Mouse (Mus musculus): ENCODE data around the gene A230050P20Rik. TPM values are rescaled to one million over a fixed set of nuclear protein-coding genes. Genes with fewer than 3 reads are reported as not detected.

A230050P20Rik gene
- total and polyA plus RNA-seq, 3 experiments, result 63.7 to 199 (median 190) TPM

DNA sequence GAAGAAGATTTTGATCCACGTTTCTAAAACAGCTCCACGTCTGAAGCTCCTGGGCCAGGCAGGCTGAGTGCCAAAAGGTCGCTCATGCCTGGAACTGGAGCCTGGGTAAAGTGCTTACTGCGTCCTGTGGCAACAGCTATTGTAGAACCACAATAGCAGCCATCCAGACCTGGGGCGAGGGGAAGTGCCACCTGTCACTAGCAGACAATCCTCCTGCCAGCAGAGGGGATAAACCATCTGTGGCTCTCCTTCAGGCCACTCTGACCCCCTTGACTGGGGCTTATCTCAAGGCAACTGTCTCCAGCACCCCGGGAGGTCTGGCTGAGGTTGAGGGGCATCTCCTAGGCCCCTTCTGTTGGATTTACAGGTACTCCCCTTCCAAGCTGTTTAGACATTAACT, 29.5 kb upstream of the A230050P20Rik start:
- DNase-seq (ENCODE audit: low read depth, low spot score), result no peak
- no peak for TF ChIP-seq E2F4 (IDR thresholded peaks at IDR 0.05; ENCODE audit: borderline replicate concordance, low read depth, low read length)
- no peak for TF ChIP-seq MXI1 (IDR thresholded peaks at IDR 0.05; ENCODE audit: low read depth, low read length)
- TF ChIP-seq ETS1 (IDR thresholded peaks at IDR 0.05; ENCODE audit: low read depth, low read length), result no peak
- TF ChIP-seq ZC3H11A (IDR thresholded peaks at IDR 0.05; ENCODE audit: low read depth, low read length), result no peak
- TF ChIP-seq MAZ (IDR thresholded peaks at IDR 0.05; ENCODE audit: low read depth, low read length), result no peak
- no peak for TF ChIP-seq GABPA (IDR thresholded peaks at IDR 0.05; ENCODE audit: low read depth, low read length)
- no peak for TF ChIP-seq USF2 (IDR thresholded peaks at IDR 0.05; ENCODE audit: borderline replicate concordance in 1 of 2, insufficient read depth in 1 of 2, low read depth in 1 of 2, low read length in 2 of 2)
- TF ChIP-seq ZMIZ1 (IDR thresholded peaks at IDR 0.05; ENCODE audit: low read depth, low read length), result no peak
- TF ChIP-seq MAX (IDR thresholded peaks at IDR 0.05; ENCODE audit: low read length), result no peak
- TF ChIP-seq HCFC1 (IDR thresholded peaks at IDR 0.05; ENCODE audit: low read depth, low read length), result no peak
- 0 out of 4 replicates have a peak, but pooled peaks cover 0 to 3% of the 10 kb centered on the region in 2 experiments for H3K36me3 ChIP-seq (ENCODE audit: control insufficient read depth in 1 of 2, insufficient read depth in 2 of 2, low read length in 2 of 2)
- no peaks in the 10 kb centered on the region for H3K9me3 ChIP-seq (replicated peaks; ENCODE audit: insufficient read depth, low read length)
- peaks cover 12 to 17% of the 10 kb centered on the region in 2 experiments for H3K27me3 ChIP-seq (ENCODE audit: control insufficient read depth in 1 of 2, insufficient read depth in 2 of 2, low read length in 2 of 2)
- H3K79me2 ChIP-seq (ENCODE audit: control insufficient read depth, insufficient read depth, low read length, poor library complexity), result no peaks in the 10 kb centered on the region
- H3K27ac ChIP-seq (ENCODE audit: control insufficient read depth, low read depth, low read length), result no peak overlapping the region
- no peak overlapping the region for H3K9ac ChIP-seq (ENCODE audit: control insufficient read depth, low read depth, low read length, poor library complexity, severe bottlenecking)
- no peak overlapping the region for H3K4me3 ChIP-seq (ENCODE audit: control insufficient read depth in 1 of 2, insufficient read depth in 1 of 2, low read depth in 2 of 2, low read length in 2 of 2)
- peaks cover 0 to 9% of the 10 kb centered on the region in 2 experiments; a peak in 2 of 4 replicates for H3K4me1 ChIP-seq (ENCODE audit: control insufficient read depth in 1 of 2, insufficient read depth in 2 of 2, low read length in 2 of 2)

DNA sequence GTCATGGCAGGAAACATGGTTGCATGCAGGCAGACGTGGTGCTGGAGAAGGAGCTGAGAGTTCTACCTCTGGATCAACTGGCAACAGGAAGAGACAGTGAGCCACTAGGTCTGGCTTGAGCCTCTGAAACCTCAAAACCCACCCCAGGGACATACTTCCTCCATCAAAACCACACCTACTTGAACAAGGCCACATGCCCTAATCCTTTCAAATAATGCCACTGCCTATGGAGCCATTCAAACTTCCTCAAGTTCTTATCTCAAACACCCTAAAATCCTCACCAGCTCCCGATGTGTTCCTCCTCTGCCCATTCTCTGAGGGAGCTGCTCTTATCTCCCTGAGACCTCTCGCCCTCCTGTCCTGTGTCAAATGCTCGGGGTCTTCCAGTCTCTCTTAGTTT, 26.2 kb upstream of the A230050P20Rik start:
- H3K36me3 ChIP-seq (ENCODE audit: control insufficient read depth in 1 of 2, insufficient read depth in 2 of 2, low read length in 2 of 2), result 0 out of 4 replicates have a peak, but pooled peaks cover 0 to 3% of the 10 kb centered on the region in 2 experiments
- H3K27me3 ChIP-seq (ENCODE audit: control insufficient read depth in 1 of 2, insufficient read depth in 2 of 2, low read length in 2 of 2), result peaks cover 7 to 12% of the 10 kb centered on the region in 2 experiments; a peak in 3 of 4 replicates
- H3K27ac ChIP-seq (ENCODE audit: control insufficient read depth, low read depth, low read length), result no peak overlapping the region
- peak; percentile 76 for DNase-seq (ENCODE audit: low read depth, low spot score)
- no peaks in the 10 kb centered on the region for H3K9me3 ChIP-seq (replicated peaks; ENCODE audit: insufficient read depth, low read length)
- no peak overlapping the region for H3K4me3 ChIP-seq (ENCODE audit: control insufficient read depth in 1 of 2, insufficient read depth in 1 of 2, low read depth in 2 of 2, low read length in 2 of 2)
- H3K9ac ChIP-seq (ENCODE audit: control insufficient read depth, low read depth, low read length, poor library complexity, severe bottlenecking), result no peak overlapping the region
- peaks cover 0 to 9% of the 10 kb centered on the region in 2 experiments; a peak in 2 of 4 replicates for H3K4me1 ChIP-seq (ENCODE audit: control insufficient read depth in 1 of 2, insufficient read depth in 2 of 2, low read length in 2 of 2)
- peak; percentile 44 to 59; a peak in 3 of 4 replicates for TF ChIP-seq EP300 (IDR thresholded peaks at IDR 0.05; ENCODE audit: low read depth in 1 of 2, low read length in 2 of 2)
- TF ChIP-seq TCF12 (IDR thresholded peaks at IDR 0.05; ENCODE audit: low read depth, low read length), result 0 out of 2 replicates have a peak, but pooled peaks have one; percentile 6
- TF ChIP-seq USF1 (IDR thresholded peaks at IDR 0.05; ENCODE audit: low read depth, low read length), result peak; percentile 49; the same call in 1 of the 2 replicates
- TF ChIP-seq POLR2AphosphoS5 (IDR thresholded peaks at IDR 0.05; ENCODE audit: borderline replicate concordance, low read depth, low read length), result no peak
- no peak for TF ChIP-seq ELF1 (IDR thresholded peaks at IDR 0.05; ENCODE audit: low read depth, low read length)
- no peak for TF ChIP-seq CHD2 (IDR thresholded peaks at IDR 0.05; ENCODE audit: low read length)
- no peak for TF ChIP-seq MYB (IDR thresholded peaks at IDR 0.05; ENCODE audit: low read depth, low read length)
- TF ChIP-seq MYC (IDR thresholded peaks at IDR 0.05; ENCODE audit: low read depth, low read length), result peak; percentile 71; the same call in 1 of the 2 replicates
- TF ChIP-seq RAD21 (IDR thresholded peaks at IDR 0.05; ENCODE audit: low read depth, low read length), result no peak
- 0 out of 2 replicates have a peak, but pooled peaks have one; percentile 59 for TF ChIP-seq MAX (IDR thresholded peaks at IDR 0.05; ENCODE audit: low read length)
- 0 out of 2 replicates have a peak, but pooled peaks have one; percentile 40 for TF ChIP-seq RCOR1 (IDR thresholded peaks at IDR 0.05; ENCODE audit: low read depth, low read length)
- TF ChIP-seq JUND (IDR thresholded peaks at IDR 0.05; ENCODE audit: low read depth, low read length), result no peak
- no peak for TF ChIP-seq ZKSCAN1 (IDR thresholded peaks at IDR 0.05; ENCODE audit: low read depth, low read length)
- TF ChIP-seq GATA1 (IDR thresholded peaks at IDR 0.05; ENCODE audit: low read depth, low read length), result peak; percentile 33; the same call in 1 of the 2 replicates
- no peaks in the 10 kb centered on the region for H3K79me2 ChIP-seq (ENCODE audit: control insufficient read depth, insufficient read depth, low read length, poor library complexity)
